Mouse (Mus musculus): Measurements from ENCODE around the gene Gm17655. TPM values are rescaled to one million over a fixed set of nuclear protein-coding genes. Genes with fewer than 3 reads are reported as not detected.
"Not testable (repeated sequence)": the region's sequence is repeated elsewhere in the genome, so short reads cannot be mapped to it uniquely, and the experiment has no call there.

Gm17655 gene
- total RNA-seq, 2 experiments from 2014 or later, result 3.4 to 7.9 TPM

GRCm38 (mm10) chr5:110086161-110086866 is 14.0 kb upstream of the Gm17655 start:
- no peak for DNase-seq

- DNase-seq, result no peak
Measured at GRCm38 (mm10) chr5:110082961-110083360, 10.6 kb upstream of the Gm17655 start.

- DNase-seq, result peak; percentile 88
Measured at GRCm38 (mm10) chr5:110057637-110058408, 14.5 kb downstream of the Gm17655 start.

GRCm38 (mm10) chr5:110023694-110024427 is 48.5 kb downstream of the Gm17655 start:
- DNase-seq, result peak; percentile 48

- DNase-seq, result no peak
Measured at GRCm38 (mm10) chr5:110023273-110023672, 49.0 kb downstream of the Gm17655 start.

- DNase-seq, result not testable (repeated sequence)
Measured at GRCm38 (mm10) chr5:110015775-110016174, 56.5 kb downstream of the Gm17655 start.

Other genes with a start within 250 kb of the Gm17655 start
- gene Gm15446, start 149.1 kb downstream of the Gm17655 start, total RNA-seq (2021), result 10 to 100 TPM; 10.4 to 11.7 TPM
- 10 to 100 TPM; 14.3 to 29.2 TPM for gene Zfp932, start 76.0 kb downstream of the Gm17655 start, total RNA-seq (2021)
- under 1 TPM; 0.33 to 0.58 TPM for gene Gm35315, start 21.9 kb upstream of the Gm17655 start, total RNA-seq (2021)
- gene Plcxd1, start 27.5 kb upstream of the Gm17655 start, total RNA-seq (2021), result under 1 TPM; 0.18 to 0.42 TPM
- 10 to 100 TPM; 44.4 to 54.2 TPM for gene Gtpbp6, start 35.7 kb upstream of the Gm17655 start, total RNA-seq (2021)
- gene Zfp605, start 37.6 kb upstream of the Gm17655 start, total RNA-seq (2021), result 1 to 10 TPM; 3.8 to 5.1 TPM
- gene Chfr, start 63.3 kb upstream of the Gm17655 start, total RNA-seq (2021), result 10 to 100 TPM; 34.3 to 44.4 TPM
- gene Golga3, start 104.2 kb upstream of the Gm17655 start, total RNA-seq (2021), result 10 to 100 TPM; 31.6 to 37.8 TPM
- 10 to 100 TPM; 37.1 to 40.6 TPM for gene Ankle2, start 158.5 kb upstream of the Gm17655 start, total RNA-seq (2021)
- gene Pgam5, start 197.4 kb upstream of the Gm17655 start, total RNA-seq (2021), result 10 to 100 TPM; 41.4 to 42.7 TPM
- gene Pxmp2, start 213.7 kb upstream of the Gm17655 start, total RNA-seq (2021), result 10 to 100 TPM; 26.8 to 46.1 TPM
- 10 to 100 TPM in 1 of 2 experiments, 1 to 10 TPM in 1; 7.6 to 12.0 TPM for gene Pole, start 213.8 kb upstream of the Gm17655 start, total RNA-seq (2021)

Data from adrenal gland, postnatal 10 days (tissue).